9 mouse cellular contexts compared by ENCODE assay signal in genomic region chr4:15213204-15213861, GRCm38 (mm10).
DNase-seq lines count a peak whose midpoint lies in the region; ATAC-seq and TF ChIP-seq lines count a peak whose summit lies in the region.
"Had no signal": no experiment of that assay in that cellular context is flagged by ENCODE, and none has a peak within 500 bp of the region (broad histone marks: within the 10 kb centered on the region; RNA-seq: fewer than 3 reads in every experiment).

No protein-coding gene starts in this region.

- no peak for TF ChIP-seq CTCF in lung, postnatal 0 days (IDR thresholded peaks at IDR 0.05)

- no peak overlapping the region for H3K4me3 ChIP-seq in lung, postnatal 0 days (ENCODE audit: low read depth, low read length)
- H3K4me3 ChIP-seq in forebrain, embryonic 10.5 days: no peak overlapping the region
- H3K4me3 ChIP-seq: hindbrain, embryonic 12.5 days; midbrain, embryonic 12.5 days had no signal

- no peak overlapping the region for H3K4me2 ChIP-seq in lung, postnatal 0 days (replicated peaks; ENCODE audit: low read depth, low read length)
- H3K4me2 ChIP-seq: hindbrain, embryonic 12.5 days; midbrain, embryonic 12.5 days had no signal

- peak; percentile 74 for TF ChIP-seq EP300 in lung, postnatal 0 days (IDR thresholded peaks at IDR 0.05)

- DNase-seq in NIH3T3 (ENCODE audit: low read depth): peak; percentile 27
- peak; percentile 46 for DNase-seq in embryo, embryonic 11 days
- peak; percentile 38 for DNase-seq in kidney, adult 9 months
- DNase-seq in lung, postnatal 0 days (ENCODE audit: low spot score): peak; percentile 82
- no peak for DNase-seq in thymus, postnatal 14 days
- DNase-seq in forebrain, embryonic 10.5 days (ENCODE audit: extremely low spot score, low spot score): no peak

- H3K27ac ChIP-seq in lung, postnatal 0 days (ENCODE audit: low read length): no peak overlapping the region
- H3K27ac ChIP-seq in forebrain, embryonic 10.5 days: no peak overlapping the region
- H3K27ac ChIP-seq: hindbrain, embryonic 12.5 days; midbrain, embryonic 12.5 days had no signal

- H3K9me3 ChIP-seq in lung, postnatal 0 days (ENCODE audit: low read length): no peaks in the 10 kb centered on the region
- no peaks in the 10 kb centered on the region for H3K9me3 ChIP-seq in forebrain, embryonic 10.5 days
- H3K9me3 ChIP-seq: hindbrain, embryonic 12.5 days; midbrain, embryonic 12.5 days had no signal

- peak; percentile 93 for ATAC-seq in lung, postnatal 0 days
- ATAC-seq in erythroid progenitor cell, adult 5-6 weeks (replicated peaks; ENCODE audit: low FRiP score, poor library complexity, severe bottlenecking): no peak

- H3K4me1 ChIP-seq in lung, postnatal 0 days (ENCODE audit: insufficient read depth, low read depth, low read length): no peaks in the 10 kb centered on the region
- no peaks in the 10 kb centered on the region for H3K4me1 ChIP-seq in forebrain, embryonic 10.5 days
- H3K4me1 ChIP-seq: hindbrain, embryonic 12.5 days; midbrain, embryonic 12.5 days had no signal

- no peaks in the 10 kb centered on the region for H3K27me3 ChIP-seq in lung, postnatal 0 days (replicated peaks; ENCODE audit: insufficient read depth, low read length)
- no peaks in the 10 kb centered on the region for H3K27me3 ChIP-seq in forebrain, embryonic 10.5 days (ENCODE audit: poor library complexity, severe bottlenecking)
- H3K27me3 ChIP-seq: hindbrain, embryonic 12.5 days; midbrain, embryonic 12.5 days had no signal

- H3K9ac ChIP-seq in lung, postnatal 0 days (replicated peaks; ENCODE audit: low read depth): no peak overlapping the region
- H3K9ac ChIP-seq: hindbrain, embryonic 12.5 days; midbrain, embryonic 12.5 days had no signal

- WGBS in lung, postnatal 0 days: 34% methylated on average over 3 of the region's 3 CpGs
- 83% methylated on average over 3 of the region's 3 CpGs for WGBS in forebrain, embryonic 10.5 days

- no peaks in the 10 kb centered on the region for H3K36me3 ChIP-seq in lung, postnatal 0 days (ENCODE audit: insufficient read depth, low read length)
- no peaks in the 10 kb centered on the region for H3K36me3 ChIP-seq in forebrain, embryonic 10.5 days (replicated peaks)
- H3K36me3 ChIP-seq: hindbrain, embryonic 12.5 days; midbrain, embryonic 12.5 days had no signal

Comparison
In these comparisons a context has a peak if more than half of its experiments do, and no peak if none do; other contexts are left out.
1. DNase-seq: peak in NIH3T3 (single experiment), embryo, embryonic 11 days (single experiment), kidney, adult 9 months (single experiment) and lung, postnatal 0 days (single experiment); none in thymus, postnatal 14 days (single experiment) and forebrain, embryonic 10.5 days (single experiment).